Mouse (Mus musculus) forebrain, embryonic 12.5 days (tissue): Measurements from ENCODE around the gene Scarb2. TPM values are rescaled to one million over a fixed set of nuclear protein-coding genes. Genes with fewer than 3 reads are reported as not detected.

Experiments
- ATAC-seq: fragments of 200-750 bp; cut with Nextera tagmentation; 2 replicates; pipeline ENCODE4 v1.8.0; 2017; ENCODE audit warnings: moderate TSS enrichment; ENCODE audit not compliant: low FRiP score
- H3K27ac ChIP-seq: fragments of 300-500 bp; sonication (generic); 2 replicates; pipeline ENCODE4 v1.5.1; 2016; ENCODE audit warnings: mild to moderate bottlenecking
- H3K27me3 ChIP-seq: fragments of 300-500 bp; sonication (generic); 2 replicates; pipeline ENCODE4 v1.6.1; 2016; ENCODE audit warnings: mild to moderate bottlenecking
- H3K36me3 ChIP-seq: fragments of 300-500 bp; sonication (generic); replicated peaks from 2 replicates; pipeline ENCODE4 v1.6.1; 2016; ENCODE audit warnings: mild to moderate bottlenecking
- H3K4me1 ChIP-seq: fragments of 300-500 bp; sonication (generic); 2 replicates; pipeline ENCODE4 v1.6.1; 2016
- H3K4me2 ChIP-seq: fragments of 300-500 bp; sonication (generic); 2 replicates; pipeline ENCODE4 v1.6.1; 2016; ENCODE audit warnings: mild to moderate bottlenecking, moderate library complexity
- H3K4me3 ChIP-seq: fragments of 300-500 bp; sonication (generic); replicated peaks from 2 replicates; pipeline ENCODE4 v1.5.1; 2016; ENCODE audit warnings: mild to moderate bottlenecking
- H3K9ac ChIP-seq: fragments of 300-500 bp; sonication (generic); 2 replicates; pipeline ENCODE4 v1.6.1; 2016; ENCODE audit warnings: mild to moderate bottlenecking
- H3K9me3 ChIP-seq: fragments of 300-500 bp; sonication (generic); 2 replicates; pipeline ENCODE4 v1.6.1; 2016
- WGBS: fragments of 180-500 bp; shearing (Covaris S2); methylation state at CpG from one replicate; pipeline ENCODE4 v1.1.7; 2016; 5-methylcytosine and 5-hydroxymethylcytosine counted together
- polyA plus RNA-seq: library from polyadenylated mRNA; unstranded; fragments of >200 nt; fragmentation: Nextera tagmentation; extraction: Ambion mirVana; gene quantifications from 2 replicates; pipeline ENCODE4 v1.2.1, GENCODE M21; 2016

Scarb2 gene
- polyA plus RNA-seq, 1 experiment from 2014 or later, result 16.6 TPM

- no peaks in the 10 kb centered on the region for H3K27me3 ChIP-seq
- peaks cover 28% of the 10 kb centered on the region for H3K4me1 ChIP-seq
- H3K4me2 ChIP-seq, result peak overlapping the region; percentile 79
- peak; percentile 96 for ATAC-seq
- H3K36me3 ChIP-seq, result no peaks in the 10 kb centered on the region
- peak overlapping the region; percentile 99 for H3K27ac ChIP-seq
- H3K4me3 ChIP-seq, result peak overlapping the region; percentile 89
- peak overlapping the region; percentile 95 for H3K9ac ChIP-seq
- under 1% methylated on average over 48 of the region's 48 CpGs for WGBS
- H3K9me3 ChIP-seq, result no peaks in the 10 kb centered on the region
Measured at GRCm38 (mm10) chr5:92505402-92505865, 1.2 kb downstream of the Scarb2 start.

- WGBS, result under 1% methylated on average over 35 of the region's 35 CpGs
- Histone ChIP-seq H3K9ac (peak overlapping the region; percentile 95), H3K36me3 (no peaks in the 10 kb centered on the region), H3K27ac (peak overlapping the region; percentile 99), H3K4me1 (peaks cover 28% of the 10 kb centered on the region), H3K4me3 (peak overlapping the region; percentile 89), H3K4me2 (peak overlapping the region; percentile 79), H3K9me3 (no peaks in the 10 kb centered on the region), H3K27me3 (no peaks in the 10 kb centered on the region)
- peak; percentile 85 for ATAC-seq
Measured at GRCm38 (mm10) chr5:92504676-92505400, 1.8 kb downstream of the Scarb2 start.

- H3K36me3 ChIP-seq, result no peaks in the 10 kb centered on the region
- H3K9ac ChIP-seq, result peak overlapping the region; percentile 95
- H3K4me3 ChIP-seq, result peak overlapping the region; percentile 89
- 17% methylated on average over 7 of the region's 7 CpGs for WGBS
- ATAC-seq, result no peak
- no peaks in the 10 kb centered on the region for H3K9me3 ChIP-seq
- H3K4me1 ChIP-seq, result peaks cover 33% of the 10 kb centered on the region
- H3K27me3 ChIP-seq, result no peaks in the 10 kb centered on the region
- H3K27ac ChIP-seq, result peak overlapping the region; percentile 99
- H3K4me2 ChIP-seq, result peak overlapping the region; percentile 79
Measured at GRCm38 (mm10) chr5:92503856-92504618, 2.6 kb downstream of the Scarb2 start.

GRCm38 (mm10) chr5:92503356-92503847, 3.2 kb downstream of the Scarb2 start:
- Histone ChIP-seq H3K27me3 (no peaks in the 10 kb centered on the region), H3K9me3 (no peaks in the 10 kb centered on the region), H3K4me2 (peak overlapping the region; percentile 79), H3K4me3 (peak overlapping the region; percentile 89), H3K36me3 (no peaks in the 10 kb centered on the region), H3K27ac (0 out of 2 replicates have a peak overlapping the region, but pooled peaks have one; percentile 3), H3K4me1 (peaks cover 38% of the 10 kb centered on the region), H3K9ac (0 out of 2 replicates have a peak overlapping the region, but pooled peaks have one; percentile 95)
- 73% methylated on average over 9 of the region's 9 CpGs for WGBS
- ATAC-seq, result no peak

- no peak for ATAC-seq
- H3K27me3 ChIP-seq, result no peaks in the 10 kb centered on the region
- no peak overlapping the region for H3K4me2 ChIP-seq
- H3K4me3 ChIP-seq, result no peak overlapping the region
- no peaks in the 10 kb centered on the region for H3K9me3 ChIP-seq
- peak overlapping the region; percentile 56; the same call in 1 of the 2 replicates for H3K27ac ChIP-seq
- H3K9ac ChIP-seq, result no peak overlapping the region
- 70% methylated on average over 3 of the region's 3 CpGs for WGBS
- H3K36me3 ChIP-seq, result no peaks in the 10 kb centered on the region
- peaks cover 41% of the 10 kb centered on the region for H3K4me1 ChIP-seq
Measured at GRCm38 (mm10) chr5:92499378-92499777, 7.3 kb downstream of the Scarb2 start.

- H3K27me3 ChIP-seq, result no peaks in the 10 kb centered on the region
- WGBS, result 54% methylated on average over 5 of the region's 5 CpGs
- no peaks in the 10 kb centered on the region for H3K9me3 ChIP-seq
- ATAC-seq, result 0 out of 2 replicates have a peak, but pooled peaks have one; percentile 15
- H3K9ac ChIP-seq, result no peak overlapping the region
- H3K4me1 ChIP-seq, result peaks cover 34% of the 10 kb centered on the region
- H3K36me3 ChIP-seq, result no peaks in the 10 kb centered on the region
- no peak overlapping the region for H3K4me2 ChIP-seq
- peak overlapping the region; percentile 56 for H3K27ac ChIP-seq
- H3K4me3 ChIP-seq, result no peak overlapping the region
Measured at GRCm38 (mm10) chr5:92498661-92499060, 8.0 kb downstream of the Scarb2 start.

- no peak overlapping the region for H3K9ac ChIP-seq
- H3K27ac ChIP-seq, result no peak overlapping the region
- 89% methylated on average over 3 of the region's 3 CpGs for WGBS
- H3K4me1 ChIP-seq, result peaks cover 33% of the 10 kb centered on the region
- no peak overlapping the region for H3K4me2 ChIP-seq
- no peak for ATAC-seq
- no peaks in the 10 kb centered on the region for H3K36me3 ChIP-seq
- no peaks in the 10 kb centered on the region for H3K27me3 ChIP-seq
- no peak overlapping the region for H3K4me3 ChIP-seq
- H3K9me3 ChIP-seq, result no peaks in the 10 kb centered on the region
Measured at GRCm38 (mm10) chr5:92498225-92498624, 8.4 kb downstream of the Scarb2 start.

- H3K36me3 ChIP-seq, result no peaks in the 10 kb centered on the region
- no peak overlapping the region for H3K27ac ChIP-seq
- WGBS, result 89% methylated on average over 7 of the region's 7 CpGs
- no peaks in the 10 kb centered on the region for H3K9me3 ChIP-seq
- H3K9ac ChIP-seq, result no peak overlapping the region
- no peaks in the 10 kb centered on the region for H3K27me3 ChIP-seq
- no peak overlapping the region for H3K4me3 ChIP-seq
- no peak overlapping the region for H3K4me2 ChIP-seq
- peaks cover 28% of the 10 kb centered on the region for H3K4me1 ChIP-seq
- ATAC-seq, result no peak
Measured at GRCm38 (mm10) chr5:92495771-92496409, 10.7 kb downstream of the Scarb2 start.

GRCm38 (mm10) chr5:92495291-92495690, 11.3 kb downstream of the Scarb2 start:
- H3K36me3 ChIP-seq, result no peaks in the 10 kb centered on the region
- H3K4me3 ChIP-seq, result no peak overlapping the region
- no peak overlapping the region for H3K27ac ChIP-seq
- no peak overlapping the region for H3K9ac ChIP-seq
- WGBS, result 57% methylated on average over 4 of the region's 4 CpGs
- no peaks in the 10 kb centered on the region for H3K9me3 ChIP-seq
- no peaks in the 10 kb centered on the region for H3K27me3 ChIP-seq
- peaks cover 28% of the 10 kb centered on the region for H3K4me1 ChIP-seq
- no peak for ATAC-seq
- H3K4me2 ChIP-seq, result no peak overlapping the region

- Histone ChIP-seq H3K9me3 (no peaks in the 10 kb centered on the region), H3K4me3 (no peak overlapping the region), H3K4me2 (no peak overlapping the region), H3K27me3 (no peaks in the 10 kb centered on the region), H3K36me3 (no peaks in the 10 kb centered on the region), H3K9ac (no peak overlapping the region), H3K27ac (no peak overlapping the region), H3K4me1 (peaks cover 17% of the 10 kb centered on the region; the same call in 1 of the 2 replicates)
- no peak for ATAC-seq
- 70% methylated on average over 7 of the region's 7 CpGs for WGBS
Measured at GRCm38 (mm10) chr5:92493423-92493822, 13.2 kb downstream of the Scarb2 start.

- no peak for ATAC-seq
- 75% methylated on average over 4 of the region's 4 CpGs for WGBS
- no peaks in the 10 kb centered on the region for H3K27me3 ChIP-seq
- no peak overlapping the region for H3K4me3 ChIP-seq
- H3K36me3 ChIP-seq, result 0 out of 2 replicates have a peak, but pooled peaks cover 4% of the 10 kb centered on the region
- peaks cover 10% of the 10 kb centered on the region; the same call in 1 of the 2 replicates for H3K4me1 ChIP-seq
- no peaks in the 10 kb centered on the region for H3K9me3 ChIP-seq
- H3K27ac ChIP-seq, result no peak overlapping the region
- no peak overlapping the region for H3K4me2 ChIP-seq
- no peak overlapping the region for H3K9ac ChIP-seq
Measured at GRCm38 (mm10) chr5:92490779-92491178, 15.9 kb downstream of the Scarb2 start.

GRCm38 (mm10) chr5:92490304-92490703, 16.3 kb downstream of the Scarb2 start:
- no peak overlapping the region for H3K27ac ChIP-seq
- no peak overlapping the region for H3K9ac ChIP-seq
- H3K27me3 ChIP-seq, result no peaks in the 10 kb centered on the region
- no peak overlapping the region for H3K4me2 ChIP-seq
- H3K4me1 ChIP-seq, result peaks cover 5% of the 10 kb centered on the region; the same call in 1 of the 2 replicates
- H3K36me3 ChIP-seq, result 0 out of 2 replicates have a peak, but pooled peaks cover 4% of the 10 kb centered on the region
- no peak overlapping the region for H3K4me3 ChIP-seq
- 92% methylated on average over 3 of the region's 3 CpGs for WGBS
- ATAC-seq, result no peak
- H3K9me3 ChIP-seq, result no peaks in the 10 kb centered on the region
